Mouse (Mus musculus) liver, embryonic 12.5 days (tissue): ENCODE results near the gene Tmem115. TPM values are rescaled to one million over a fixed set of nuclear protein-coding genes. Genes with fewer than 3 reads are reported as not detected.

Source experiments
- ATAC-seq: fragments of 200-750 bp; cut with Nextera tagmentation; 2 replicates; pipeline ENCODE4 v1.8.0; 2017; ENCODE audit warnings: moderate number of reproducible peaks, mild to moderate bottlenecking, moderate library complexity
- H3K27ac ChIP-seq: fragments of 300-500 bp; sonication (generic); 2 replicates; pipeline ENCODE4 v1.5.1; 2016; ENCODE audit warnings: mild to moderate bottlenecking
- H3K27me3 ChIP-seq: fragments of 300-500 bp; sonication (generic); replicated peaks from 2 replicates; pipeline ENCODE4 v1.6.1; 2016; ENCODE audit warnings: mild to moderate bottlenecking, moderate library complexity
- H3K36me3 ChIP-seq: fragments of 300-500 bp; sonication (generic); 2 replicates; pipeline ENCODE4 v1.6.1; 2016; ENCODE audit warnings: mild to moderate bottlenecking, moderate library complexity
- H3K4me1 ChIP-seq: fragments of 300-500 bp; sonication (generic); 2 replicates; pipeline ENCODE4 v1.6.1; 2016
- H3K4me2 ChIP-seq: fragments of 300-500 bp; sonication (generic); 2 replicates; pipeline ENCODE4 v1.6.1; 2016; ENCODE audit warnings: mild to moderate bottlenecking, moderate library complexity
- H3K4me3 ChIP-seq: fragments of 300-500 bp; sonication (generic); 2 replicates; pipeline ENCODE4 v1.5.1; 2016; ENCODE audit warnings: mild to moderate bottlenecking, moderate library complexity
- H3K9ac ChIP-seq: fragments of 300-500 bp; sonication (generic); 2 replicates; pipeline ENCODE4 v1.6.1; 2016; ENCODE audit warnings: mild to moderate bottlenecking, moderate library complexity
- H3K9me3 ChIP-seq: fragments of 300-500 bp; sonication (generic); replicated peaks from 2 replicates; pipeline ENCODE4 v1.6.1; 2016; ENCODE audit warnings: mild to moderate bottlenecking, moderate library complexity
- WGBS: fragments of 180-500 bp; shearing (Covaris S2); methylation state at CpG from one replicate; pipeline ENCODE4 v1.1.7; 2016; ENCODE audit not compliant: insufficient replicate concordance; 5-methylcytosine and 5-hydroxymethylcytosine counted together
- polyA plus RNA-seq: library from polyadenylated mRNA; unstranded; fragments of >200 nt; fragmentation: Nextera tagmentation; extraction: Ambion mirVana; gene quantifications from 2 replicates; pipeline ENCODE4 v1.2.1, GENCODE M21; 2016

Gene Tmem115
- polyA plus RNA-seq, 1 experiment from 2014 or later: 26.4 TPM

DNA sequence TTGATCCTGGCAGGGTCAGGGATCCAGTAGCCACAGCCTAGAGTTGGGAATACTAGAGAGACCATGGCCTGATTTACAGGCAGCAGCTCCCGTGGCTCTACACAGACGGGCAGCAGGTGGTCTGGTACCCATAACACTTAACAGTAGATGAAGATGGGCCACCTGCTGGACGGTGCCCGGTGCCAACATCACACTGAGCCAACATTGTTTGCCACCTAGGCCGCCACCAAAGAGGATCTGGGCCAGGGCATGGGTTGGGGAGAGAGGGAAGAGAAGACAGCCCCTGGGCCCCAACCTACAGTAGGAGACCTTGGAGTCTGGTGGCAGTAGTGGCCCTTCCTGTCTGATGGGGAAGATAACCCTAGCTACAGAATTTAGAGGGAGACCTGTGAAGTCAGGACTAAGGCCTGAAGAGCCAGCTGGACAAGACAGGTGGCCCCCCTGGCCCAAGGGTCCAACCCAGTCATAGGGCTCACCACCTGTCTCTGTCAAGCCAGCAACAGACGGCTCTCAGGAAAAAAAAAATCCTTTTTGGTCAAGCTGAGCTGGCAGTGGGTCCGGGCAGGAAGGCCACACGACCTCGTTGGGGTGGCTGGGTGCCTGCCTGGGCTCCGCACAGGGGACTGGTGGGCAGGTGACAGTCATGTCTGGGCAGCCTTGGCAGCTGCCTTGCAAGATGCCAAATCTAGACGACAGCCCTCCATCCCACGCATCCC is 31.5 kb upstream of the Tmem115 start:
- H3K27me3 ChIP-seq: peaks cover 60% of the 10 kb centered on the region
- 71% methylated on average over 12 of the region's 12 CpGs for WGBS

GRCm38 (mm10) chr9:107504662-107505537 is 28.8 kb upstream of the Tmem115 start:
- Histone ChIP-seq H3K27me3 (peaks cover 82% of the 10 kb centered on the region), H3K4me2 (no peak overlapping the region), H3K9me3 (no peaks in the 10 kb centered on the region), H3K27ac (no peak overlapping the region), H3K9ac (no peak overlapping the region), H3K4me3 (no peak overlapping the region), H3K36me3 (no peaks in the 10 kb centered on the region), H3K4me1 (no peaks in the 10 kb centered on the region)
- ATAC-seq: no peak
- WGBS: 73% methylated on average over 19 of the region's 19 CpGs

More for the DNA sequence above, 31.5 kb upstream of the Tmem115 start:
- no peak for ATAC-seq
- Histone ChIP-seq H3K9ac (no peak overlapping the region), H3K27ac (no peak overlapping the region), H3K36me3 (no peaks in the 10 kb centered on the region), H3K4me3 (no peak overlapping the region), H3K4me2 (no peak overlapping the region), H3K9me3 (no peaks in the 10 kb centered on the region), H3K4me1 (no peaks in the 10 kb centered on the region)

- ATAC-seq: no peak
- Histone ChIP-seq H3K9me3 (no peaks in the 10 kb centered on the region), H3K36me3 (no peaks in the 10 kb centered on the region), H3K4me1 (no peaks in the 10 kb centered on the region), H3K4me3 (no peak overlapping the region), H3K4me2 (no peak overlapping the region), H3K27ac (no peak overlapping the region), H3K27me3 (peaks cover 81% of the 10 kb centered on the region), H3K9ac (no peak overlapping the region)
- WGBS: 46% methylated on average over 10 of the region's 10 CpGs
Measured at GRCm38 (mm10) chr9:107508266-107508665, 25.5 kb upstream of the Tmem115 start.

- WGBS: 70% methylated on average over 14 of the region's 14 CpGs
- Histone ChIP-seq H3K4me3 (no peak overlapping the region), H3K9me3 (no peaks in the 10 kb centered on the region), H3K4me1 (no peaks in the 10 kb centered on the region), H3K27me3 (peaks cover 73% of the 10 kb centered on the region), H3K4me2 (no peak overlapping the region), H3K27ac (no peak overlapping the region), H3K36me3 (no peaks in the 10 kb centered on the region), H3K9ac (no peak overlapping the region)
- ATAC-seq: no peak
Measured at GRCm38 (mm10) chr9:107510384-107511100, 23.2 kb upstream of the Tmem115 start.

GRCm38 (mm10) chr9:107511436-107511835 is 22.3 kb upstream of the Tmem115 start:
- Histone ChIP-seq H3K4me3 (no peak overlapping the region), H3K27me3 (peaks cover 68% of the 10 kb centered on the region), H3K9ac (no peak overlapping the region), H3K9me3 (no peaks in the 10 kb centered on the region), H3K4me1 (no peaks in the 10 kb centered on the region), H3K4me2 (no peak overlapping the region), H3K36me3 (no peaks in the 10 kb centered on the region), H3K27ac (no peak overlapping the region)
- 55% methylated on average over 8 of the region's 8 CpGs for WGBS
- no peak for ATAC-seq

- Histone ChIP-seq H3K9me3 (no peaks in the 10 kb centered on the region), H3K27ac (no peak overlapping the region), H3K9ac (no peak overlapping the region), H3K36me3 (no peaks in the 10 kb centered on the region), H3K4me2 (no peak overlapping the region), H3K4me1 (no peaks in the 10 kb centered on the region), H3K27me3 (peaks cover 67% of the 10 kb centered on the region), H3K4me3 (no peak overlapping the region)
- WGBS: 72% methylated on average over 16 of the region's 16 CpGs
- ATAC-seq: no peak
Measured at GRCm38 (mm10) chr9:107512326-107512725, 21.4 kb upstream of the Tmem115 start.

GRCm38 (mm10) chr9:107514303-107514955 is 19.3 kb upstream of the Tmem115 start:
- WGBS: 22% methylated on average over 14 of the region's 14 CpGs
- Histone ChIP-seq H3K9ac (no peak overlapping the region), H3K27ac (no peak overlapping the region), H3K27me3 (peaks cover 58% of the 10 kb centered on the region), H3K36me3 (no peaks in the 10 kb centered on the region), H3K4me3 (no peak overlapping the region), H3K9me3 (no peaks in the 10 kb centered on the region), H3K4me2 (no peak overlapping the region), H3K4me1 (no peaks in the 10 kb centered on the region)
- peak; percentile 17; the same call in 1 of the 2 replicates for ATAC-seq

DNA sequence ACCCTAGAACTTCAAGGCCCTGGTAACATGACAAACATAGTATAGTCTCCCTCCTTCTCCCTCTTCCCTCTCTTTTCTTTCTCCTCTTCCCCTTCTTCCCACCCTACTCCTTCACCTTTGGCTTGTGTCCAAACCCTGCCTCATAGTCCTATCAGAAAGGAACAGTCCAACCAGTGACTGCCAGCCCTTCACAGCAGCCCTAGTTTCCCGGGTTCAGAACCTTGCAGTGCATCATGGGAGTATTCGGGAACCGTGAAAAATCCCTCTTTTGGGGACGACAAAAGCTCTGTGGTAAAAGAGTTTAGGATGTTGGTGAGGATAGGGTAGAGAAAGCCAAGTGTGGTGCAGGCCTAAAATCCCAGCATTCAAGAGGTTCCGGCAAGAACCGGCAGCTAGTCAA is 13.4 kb upstream of the Tmem115 start:
- Histone ChIP-seq H3K4me3 (no peak overlapping the region), H3K9ac (no peak overlapping the region), H3K27me3 (peaks cover 70% of the 10 kb centered on the region), H3K27ac (no peak overlapping the region), H3K36me3 (no peaks in the 10 kb centered on the region), H3K4me1 (peaks cover 13% of the 10 kb centered on the region), H3K9me3 (no peaks in the 10 kb centered on the region), H3K4me2 (no peak overlapping the region)
- WGBS: 63% methylated on average over 6 of the region's 6 CpGs
- no peak for ATAC-seq

DNA sequence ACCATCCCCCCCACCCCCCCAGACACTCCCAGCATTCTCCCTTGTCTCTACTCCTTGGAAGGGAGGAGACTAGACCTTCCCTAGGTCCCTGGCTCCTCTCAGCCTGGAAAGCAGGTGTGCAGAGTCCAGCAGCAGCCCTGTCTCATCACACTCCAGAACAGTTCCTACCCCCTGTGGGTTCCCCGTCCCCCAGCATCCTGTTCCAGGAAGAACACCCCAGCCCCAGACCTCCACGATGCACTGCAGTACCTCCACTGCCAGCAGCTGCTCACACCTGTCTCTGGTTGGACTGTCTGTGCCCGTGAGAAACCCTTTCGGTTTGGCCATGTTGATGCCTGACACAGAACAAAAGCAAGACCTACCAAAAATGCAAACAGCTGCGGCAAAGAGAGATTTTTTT is 12.6 kb upstream of the Tmem115 start:
- 51% methylated on average over 5 of the region's 5 CpGs for WGBS
- no peak overlapping the region for H3K4me3 ChIP-seq
- peaks cover 14% of the 10 kb centered on the region for H3K4me1 ChIP-seq
- H3K27ac ChIP-seq: no peak overlapping the region
- no peak for ATAC-seq
- H3K9me3 ChIP-seq: no peaks in the 10 kb centered on the region
- H3K4me2 ChIP-seq: no peak overlapping the region
- H3K27me3 ChIP-seq: peaks cover 75% of the 10 kb centered on the region
- no peak overlapping the region for H3K9ac ChIP-seq
- H3K36me3 ChIP-seq: no peaks in the 10 kb centered on the region

GRCm38 (mm10) chr9:107521711-107522399 is 11.9 kb upstream of the Tmem115 start:
- H3K36me3 ChIP-seq: no peaks in the 10 kb centered on the region
- H3K9me3 ChIP-seq: no peaks in the 10 kb centered on the region
- H3K4me2 ChIP-seq: peak overlapping the region; percentile 48
- H3K9ac ChIP-seq: no peak overlapping the region; the same call in 1 of the 2 replicates
- 17% methylated on average over 25 of the region's 25 CpGs for WGBS
- H3K27me3 ChIP-seq: peaks cover 75% of the 10 kb centered on the region
- no peak overlapping the region for H3K4me3 ChIP-seq
- ATAC-seq: no peak
- H3K4me1 ChIP-seq: peaks cover 20% of the 10 kb centered on the region
- H3K27ac ChIP-seq: no peak overlapping the region

DNA sequence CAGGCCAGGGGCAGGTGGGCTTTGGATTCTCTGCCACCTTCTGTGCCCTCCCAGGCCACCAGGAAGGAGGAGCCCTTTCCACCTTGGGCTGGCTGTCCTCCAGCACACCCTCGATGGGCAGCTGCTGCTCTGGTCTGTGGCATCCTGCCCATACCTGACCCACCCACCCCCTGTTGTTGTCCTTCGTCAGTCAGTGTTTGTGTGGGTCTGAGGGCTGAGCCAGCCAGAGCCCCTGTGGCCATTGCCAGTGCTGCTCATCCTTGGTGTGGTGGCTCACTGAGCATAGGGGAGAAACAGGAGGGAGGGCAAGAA is 11.4 kb upstream of the Tmem115 start:
- H3K4me1 ChIP-seq: peaks cover 25% of the 10 kb centered on the region
- H3K36me3 ChIP-seq: no peaks in the 10 kb centered on the region
- H3K4me2 ChIP-seq: peak overlapping the region; percentile 48
- no peak for ATAC-seq
- peaks cover 76% of the 10 kb centered on the region for H3K27me3 ChIP-seq
- no peak overlapping the region for H3K27ac ChIP-seq
- no peak overlapping the region for H3K9ac ChIP-seq
- WGBS: 64% methylated on average over 2 of the region's 2 CpGs
- no peaks in the 10 kb centered on the region for H3K9me3 ChIP-seq
- no peak overlapping the region for H3K4me3 ChIP-seq
